Mouse (Mus musculus) right cerebral cortex, postnatal 10 days (tissue): ENCODE data around the gene Evpl.
A peak's percentile ranks its signal among the peaks of the same experiment; 100 is the strongest.
"Not testable (repeated sequence)": the region's sequence is repeated elsewhere in the genome, so short reads cannot be mapped to it uniquely, and the experiment has no call there.

Experiments used
- DNase-seq, 2 experiments: peaks; one replicate each; pipeline ENCODE4 v3.0.0; 2021; ENCODE audit warnings: low spot score in 2 of 2

The Evpl gene

GRCm38 (mm10) chr11:116237742-116238395, at the start of gene Evpl:
TSS of gene Evpl (minus strand) at chr11:116238077.
- DNase-seq = no peak

GRCm38 (mm10) chr11:116287351-116287750, 49.5 kb upstream of the Evpl start:
- no peak for DNase-seq

GRCm38 (mm10) chr11:116285770-116286191, 47.9 kb upstream of the Evpl start:
- peak in 1 of 2 experiments; percentile 22 for DNase-seq

- no peak for DNase-seq
Measured at GRCm38 (mm10) chr11:116283982-116284381, 46.1 kb upstream of the Evpl start.

- DNase-seq = no peak
Measured at GRCm38 (mm10) chr11:116282912-116283521, 45.1 kb upstream of the Evpl start.

GRCm38 (mm10) chr11:116282089-116282488, 44.2 kb upstream of the Evpl start:
- DNase-seq = no peak

- no peak for DNase-seq
Measured at GRCm38 (mm10) chr11:116281671-116282070, 43.8 kb upstream of the Evpl start.

- DNase-seq = no peak
Measured at GRCm38 (mm10) chr11:116280751-116281663, 43.1 kb upstream of the Evpl start, which contains the start of gene Galr2. TSS of gene Galr2 (plus strand) at chr11:116280939.

GRCm38 (mm10) chr11:116277184-116277583, 39.3 kb upstream of the Evpl start:
- not testable (repeated sequence) for DNase-seq

GRCm38 (mm10) chr11:116274045-116274666, 36.3 kb upstream of the Evpl start, which contains the start of gene Srp68:
TSS of gene Srp68 (minus strand) at chr11:116274217.
- peak; percentile 96 to 97 for DNase-seq

- no peak for DNase-seq
Measured at GRCm38 (mm10) chr11:116273469-116274044, 35.7 kb upstream of the Evpl start.

GRCm38 (mm10) chr11:116272589-116273468, 35.0 kb upstream of the Evpl start:
- DNase-seq = no peak

- no peak for DNase-seq
Measured at GRCm38 (mm10) chr11:116269560-116269959, 31.7 kb upstream of the Evpl start.

- no peak for DNase-seq
Measured at GRCm38 (mm10) chr11:116268313-116268712, 30.4 kb upstream of the Evpl start.

- no peak for DNase-seq
Measured at GRCm38 (mm10) chr11:116267637-116268036, 29.8 kb upstream of the Evpl start.

- no peak for DNase-seq
Measured at GRCm38 (mm10) chr11:116265850-116266249, 28.0 kb upstream of the Evpl start.

GRCm38 (mm10) chr11:116265352-116265751, 27.5 kb upstream of the Evpl start:
- DNase-seq = peak; percentile 55 to 65

- DNase-seq = no peak
Measured at GRCm38 (mm10) chr11:116260259-116260658, 22.4 kb upstream of the Evpl start.

- DNase-seq = no peak
Measured at GRCm38 (mm10) chr11:116259461-116259860, 21.6 kb upstream of the Evpl start.

- DNase-seq = no peak
Measured at GRCm38 (mm10) chr11:116255982-116256675, 18.3 kb upstream of the Evpl start.
